Mouse (Mus musculus) spleen, adult 2 months (tissue): ENCODE data around the gene Umod. TPM values are rescaled to one million over a fixed set of nuclear protein-coding genes. Genes with fewer than 3 reads are reported as not detected.

Source experiments
- DNase-seq, 2 experiments: peaks; one replicate each; pipeline versions ENCODE4 v3.0.0 to v3.0.0-alpha.2; 2012 to 2021; ENCODE audit warnings: low spot score in 2 of 2, low read depth in 1 of 2
- H3K27ac ChIP-seq: fragments of 200-500 bp; 2 replicates; pipeline ENCODE4 v1.5.1; 2012; ENCODE audit warnings: low read length, inconsistent platforms; ENCODE audit not compliant: insufficient read depth
- H3K27me3 ChIP-seq: fragments of 200-500 bp; 2 replicates; pipeline ENCODE4 v1.6.1; 2012; ENCODE audit warnings: mild to moderate bottlenecking, moderate library complexity, low read length, inconsistent platforms; ENCODE audit not compliant: control insufficient read depth, insufficient read depth
- H3K36me3 ChIP-seq: fragments of 200-500 bp; 2 replicates; pipeline ENCODE4 v1.6.1; 2012; ENCODE audit warnings: mild to moderate bottlenecking, low read length, inconsistent platforms; ENCODE audit not compliant: control insufficient read depth, insufficient read depth
- H3K4me1 ChIP-seq: fragments of 200-500 bp; 2 replicates; pipeline ENCODE4 v1.6.1; 2011; ENCODE audit warnings: inconsistent platforms; ENCODE audit not compliant: control insufficient read depth, insufficient read depth, insufficient read length
- H3K4me3 ChIP-seq: fragments of 200-500 bp; 2 replicates; pipeline ENCODE4 v1.5.1; 2011; ENCODE audit warnings: mild to moderate bottlenecking, inconsistent platforms; ENCODE audit not compliant: insufficient read depth, insufficient read length; ENCODE audit errors: extremely low read depth
- CTCF ChIP-seq: fragments of 200-500 bp; IDR thresholded peaks from 2 replicates; pipeline ENCODE4 v1.5.1; 2011; ENCODE audit warnings: mild to moderate bottlenecking, inconsistent platforms; ENCODE audit not compliant: insufficient read depth, insufficient read length, insufficient replicate concordance; ENCODE audit errors: extremely low read depth
- POLR2A ChIP-seq: fragments of 200-500 bp; IDR thresholded peaks from 2 replicates; pipeline ENCODE4 v1.6.1; 2011; ENCODE audit warnings: low read depth, low read length, inconsistent platforms
- WGBS: fragments of 180-500 bp; shearing (Covaris S2); methylation state at CpG from one replicate; pipeline ENCODE4 v1.1.7; 2018; 5-methylcytosine and 5-hydroxymethylcytosine counted together
- polyA plus RNA-seq: library from polyadenylated mRNA; depleted of rRNA; stranded (reverse); fragments of >200 nt; gene quantifications from 2 replicates; pipeline ENCODE4 v1.2.3, GENCODE M21; 2012; rRNA removed

The Umod gene
- polyA plus RNA-seq, result 0.02 and 0.75 TPM in 2 replicates

GRCm38 (mm10) chr7:119479256-119479655 lies at the start of gene Umod:
Umod (minus strand) TSS chr7:119479282.
- no peak for TF ChIP-seq CTCF
- Histone ChIP-seq H3K4me1 (no peaks in the 10 kb centered on the region), H3K27me3 (no peaks in the 10 kb centered on the region), H3K27ac (no peak within 1 kb of the TSS), H3K36me3 (no peaks in the 10 kb centered on the region), H3K4me3 (no peak within 1 kb of the TSS)
- no peak for DNase-seq

DNA sequence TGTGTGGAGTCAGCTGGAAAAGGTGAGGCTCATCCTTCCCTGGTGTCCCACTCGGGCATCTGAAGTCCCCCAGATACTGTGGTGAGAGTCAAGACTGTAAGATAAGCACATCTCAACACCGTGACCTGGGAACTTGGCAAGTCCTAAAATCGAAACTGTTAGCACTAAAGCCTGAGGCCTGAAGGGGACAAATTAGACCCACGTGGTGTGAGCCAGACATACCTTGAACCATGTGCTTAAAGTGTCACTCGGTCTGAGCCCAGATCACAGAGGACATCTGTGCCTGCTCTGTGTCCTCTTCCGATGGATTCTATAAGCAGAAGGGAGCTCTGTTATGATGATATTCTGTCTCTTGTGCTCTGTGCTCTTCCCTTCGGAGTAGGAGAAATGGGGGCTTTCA lies 49.5 kb upstream of the Umod start:
- Histone ChIP-seq H3K4me3 (no peak overlapping the region), H3K27me3 (no peaks in the 10 kb centered on the region), H3K27ac (no peak overlapping the region), H3K4me1 (no peaks in the 10 kb centered on the region), H3K36me3 (no peaks in the 10 kb centered on the region)
- TF ChIP-seq POLR2A (no peak), CTCF (no peak)
- no peak for DNase-seq
- 80% methylated on average over 7 of the region's 7 CpGs for WGBS

- no peak for DNase-seq
- no peaks in the 10 kb centered on the region for H3K36me3 ChIP-seq
- H3K27me3 ChIP-seq, result no peaks in the 10 kb centered on the region
- WGBS, result 46% methylated on average over 2 of the region's 2 CpGs
- H3K4me3 ChIP-seq, result no peak overlapping the region
- H3K27ac ChIP-seq, result no peak overlapping the region
- no peaks in the 10 kb centered on the region for H3K4me1 ChIP-seq
- TF ChIP-seq POLR2A, result no peak
- TF ChIP-seq CTCF, result no peak
Measured at GRCm38 (mm10) chr7:119527548-119527947, 48.5 kb upstream of the Umod start.

DNA sequence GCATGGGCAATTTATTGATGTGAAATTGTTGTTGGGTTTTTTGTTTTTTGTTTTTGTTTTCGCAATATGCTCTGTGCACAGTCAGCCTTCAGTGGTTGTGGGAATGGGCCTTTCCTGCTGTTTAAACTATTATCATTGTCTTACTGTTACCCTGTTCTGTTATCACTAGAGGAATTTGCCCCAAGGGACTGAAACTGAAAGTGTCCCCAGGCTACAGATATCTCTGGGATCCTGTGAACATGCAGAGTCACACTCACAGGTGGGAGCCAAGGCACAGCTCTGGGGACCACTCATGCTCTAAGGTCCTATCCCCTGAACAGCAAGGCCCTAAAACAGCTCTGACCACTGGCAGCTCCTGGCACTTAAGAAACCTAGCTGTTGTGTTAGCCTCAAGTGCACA lies 48.1 kb upstream of the Umod start:
- TF ChIP-seq CTCF (no peak), POLR2A (no peak)
- 89% methylated on average over 1 of the region's 1 CpGs for WGBS
- H3K27ac ChIP-seq, result no peak overlapping the region
- no peak overlapping the region for H3K4me3 ChIP-seq
- no peaks in the 10 kb centered on the region for H3K36me3 ChIP-seq
- DNase-seq, result no peak
- H3K4me1 ChIP-seq, result no peaks in the 10 kb centered on the region
- H3K27me3 ChIP-seq, result no peaks in the 10 kb centered on the region

- TF ChIP-seq CTCF, result no peak
- TF ChIP-seq POLR2A, result no peak
- 89% methylated on average over 13 of the region's 13 CpGs for WGBS
- no peaks in the 10 kb centered on the region for H3K36me3 ChIP-seq
- no peaks in the 10 kb centered on the region for H3K4me1 ChIP-seq
- no peak overlapping the region for H3K4me3 ChIP-seq
- H3K27me3 ChIP-seq, result no peaks in the 10 kb centered on the region
- no peak for DNase-seq
- no peak overlapping the region for H3K27ac ChIP-seq
Measured at GRCm38 (mm10) chr7:119526486-119526885, 47.4 kb upstream of the Umod start.

- TF ChIP-seq POLR2A (no peak), CTCF (no peak)
- Histone ChIP-seq H3K27me3 (no peaks in the 10 kb centered on the region), H3K4me3 (no peak overlapping the region), H3K36me3 (no peaks in the 10 kb centered on the region), H3K4me1 (no peaks in the 10 kb centered on the region), H3K27ac (no peak overlapping the region)
- WGBS, result 71% methylated on average over 2 of the region's 2 CpGs
- no peak for DNase-seq
Measured at GRCm38 (mm10) chr7:119525881-119526281, 46.8 kb upstream of the Umod start.

DNA sequence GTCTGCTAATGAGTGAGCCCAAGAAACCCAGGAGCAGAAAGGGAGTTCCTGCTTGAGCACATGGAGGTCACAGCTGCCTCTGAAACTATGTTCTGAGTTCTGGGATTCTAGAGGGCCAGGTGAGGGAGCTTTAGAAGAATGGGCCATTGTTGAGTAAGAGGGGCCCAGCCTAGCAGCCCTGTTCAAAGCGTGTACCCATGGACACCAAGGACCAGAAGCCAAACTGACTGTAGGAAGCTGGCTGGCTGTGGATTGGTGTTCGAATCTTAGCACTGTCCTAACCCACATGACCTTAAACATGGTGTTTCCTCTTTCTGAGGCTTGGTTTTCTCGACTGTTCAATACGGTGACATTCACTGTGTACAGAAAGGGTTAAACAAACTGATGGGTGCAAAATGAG lies 44.3 kb upstream of the Umod start, which contains the start of gene Pdilt:
Pdilt (minus strand) TSS at position 101 of the 400 bp plus-strand sequence.
- Histone ChIP-seq H3K27ac (no peak within 1 kb of the TSS), H3K4me3 (no peak within 1 kb of the TSS)
- DNase-seq, result no peak

GRCm38 (mm10) chr7:119522385-119522784 lies 43.3 kb upstream of the Umod start:
- Histone ChIP-seq H3K4me1 (no peaks in the 10 kb centered on the region), H3K27me3 (no peaks in the 10 kb centered on the region), H3K27ac (no peak overlapping the region), H3K4me3 (no peak overlapping the region), H3K36me3 (no peaks in the 10 kb centered on the region)
- TF ChIP-seq CTCF, result no peak
- no peak for TF ChIP-seq POLR2A
- DNase-seq, result no peak
- WGBS, result 80% methylated on average over 1 of the region's 1 CpGs

More for the DNA sequence above, 44.3 kb upstream of the Umod start, which contains the start of gene Pdilt:
- Histone ChIP-seq H3K27me3 (no peaks in the 10 kb centered on the region), H3K36me3 (no peaks in the 10 kb centered on the region), H3K4me1 (no peaks in the 10 kb centered on the region)
- 56% methylated on average over 4 of the region's 4 CpGs for WGBS
- TF ChIP-seq POLR2A, result no peak
